Mouse (Mus musculus) neural tube, embryonic 13.5 days (tissue): ENCODE measurements around the gene Dpy19l1. TPM values are rescaled to one million over a fixed set of nuclear protein-coding genes. Genes with fewer than 3 reads are reported as not detected.

ENCODE experiments used
- ATAC-seq: fragments of 200-750 bp; cut with Nextera tagmentation; 2 replicates; pipeline ENCODE4 v1.8.0; 2017; ENCODE audit warnings: low read depth, mild to moderate bottlenecking, moderate TSS enrichment, moderate library complexity
- H3K27ac ChIP-seq: fragments of 300-500 bp; sonication (generic); replicated peaks from 2 replicates; pipeline ENCODE4 v1.5.1; 2015; ENCODE audit warnings: moderate library complexity, mild to moderate bottlenecking, inconsistent platforms
- H3K27me3 ChIP-seq: fragments of 300-500 bp; sonication (generic); 2 replicates; pipeline ENCODE4 v1.6.1; 2015; ENCODE audit warnings: mild to moderate bottlenecking, inconsistent platforms
- H3K36me3 ChIP-seq: fragments of 300-500 bp; sonication (generic); 2 replicates; pipeline ENCODE4 v1.6.1; 2015; ENCODE audit warnings: mild to moderate bottlenecking, inconsistent platforms
- H3K4me1 ChIP-seq: fragments of 300-500 bp; sonication (generic); replicated peaks from 2 replicates; pipeline ENCODE4 v1.6.1; 2015; ENCODE audit warnings: inconsistent platforms
- H3K4me2 ChIP-seq: fragments of 300-500 bp; sonication (generic); 2 replicates; pipeline ENCODE4 v1.6.1; 2015; ENCODE audit warnings: inconsistent platforms, mild to moderate bottlenecking, moderate library complexity
- H3K4me3 ChIP-seq: fragments of 300-500 bp; sonication (generic); 2 replicates; pipeline ENCODE4 v1.5.1; 2015; ENCODE audit warnings: mild to moderate bottlenecking, inconsistent platforms
- H3K9ac ChIP-seq: fragments of 300-500 bp; sonication (generic); 2 replicates; pipeline ENCODE4 v1.6.1; 2015; ENCODE audit warnings: moderate library complexity, mild to moderate bottlenecking, inconsistent platforms
- H3K9me3 ChIP-seq: fragments of 300-500 bp; sonication (generic); 2 replicates; pipeline ENCODE4 v1.6.1; 2016; ENCODE audit warnings: inconsistent platforms
- WGBS: fragments of 180-500 bp; shearing (Covaris S2); methylation state at CpG from one replicate; pipeline ENCODE4 v1.1.7; 2015; 5-methylcytosine and 5-hydroxymethylcytosine counted together
- polyA plus RNA-seq: library from polyadenylated mRNA; unstranded; fragments of >200 nt; fragmentation: Nextera tagmentation; extraction: Ambion mirVana; gene quantifications from 2 replicates; pipeline ENCODE4 v1.2.1, GENCODE M21; 2015

The Dpy19l1 gene
- polyA plus RNA-seq = 9.3 and 11.1 TPM in 2 replicates

GRCm38 (mm10) chr9:24503067-24503857 is at the start of gene Dpy19l1:
Gene Dpy19l1, minus strand, starts transcription at chr9:24503140.
- no peaks in the 10 kb centered on the region for H3K27me3 ChIP-seq
- H3K4me1 ChIP-seq = peaks cover 31% of the 10 kb centered on the region
- H3K4me3 ChIP-seq = peak within 1 kb of the TSS; percentile 74
- peak within 1 kb of the TSS; percentile 92 for H3K27ac ChIP-seq
- no peaks in the 10 kb centered on the region for H3K36me3 ChIP-seq
- peak; percentile 97 for ATAC-seq
- H3K9me3 ChIP-seq = no peaks in the 10 kb centered on the region
- H3K9ac ChIP-seq = peak within 1 kb of the TSS; percentile 86
- under 1% methylated on average over 75 of the region's 99 CpGs for WGBS
- H3K4me2 ChIP-seq = peak within 1 kb of the TSS; percentile 78

GRCm38 (mm10) chr9:24538159-24538558 is 35.2 kb upstream of the Dpy19l1 start:
- H3K9me3 ChIP-seq = no peaks in the 10 kb centered on the region
- WGBS = 53% methylated on average over 2 of the region's 2 CpGs
- H3K36me3 ChIP-seq = no peaks in the 10 kb centered on the region
- H3K4me3 ChIP-seq = no peak overlapping the region
- no peaks in the 10 kb centered on the region for H3K27me3 ChIP-seq
- no peak for ATAC-seq
- no peak overlapping the region for H3K4me2 ChIP-seq
- H3K9ac ChIP-seq = no peak overlapping the region
- H3K27ac ChIP-seq = no peak overlapping the region
- H3K4me1 ChIP-seq = no peaks in the 10 kb centered on the region

GRCm38 (mm10) chr9:24516575-24517139 is 13.7 kb upstream of the Dpy19l1 start:
- no peaks in the 10 kb centered on the region for H3K36me3 ChIP-seq
- ATAC-seq = peak; percentile 76; the same call in 1 of the 2 replicates
- WGBS = 63% methylated on average over 10 of the region's 10 CpGs
- no peaks in the 10 kb centered on the region for H3K27me3 ChIP-seq
- no peak overlapping the region for H3K4me2 ChIP-seq
- no peak overlapping the region for H3K27ac ChIP-seq
- no peaks in the 10 kb centered on the region for H3K4me1 ChIP-seq
- no peak overlapping the region for H3K9ac ChIP-seq
- no peak overlapping the region for H3K4me3 ChIP-seq
- H3K9me3 ChIP-seq = no peaks in the 10 kb centered on the region

- WGBS = 71% methylated on average over 5 of the region's 5 CpGs
- H3K27ac ChIP-seq = no peak overlapping the region
- no peak for ATAC-seq
Observed at GRCm38 (mm10) chr9:24514078-24514469, 11.1 kb upstream of the Dpy19l1 start.

DNA sequence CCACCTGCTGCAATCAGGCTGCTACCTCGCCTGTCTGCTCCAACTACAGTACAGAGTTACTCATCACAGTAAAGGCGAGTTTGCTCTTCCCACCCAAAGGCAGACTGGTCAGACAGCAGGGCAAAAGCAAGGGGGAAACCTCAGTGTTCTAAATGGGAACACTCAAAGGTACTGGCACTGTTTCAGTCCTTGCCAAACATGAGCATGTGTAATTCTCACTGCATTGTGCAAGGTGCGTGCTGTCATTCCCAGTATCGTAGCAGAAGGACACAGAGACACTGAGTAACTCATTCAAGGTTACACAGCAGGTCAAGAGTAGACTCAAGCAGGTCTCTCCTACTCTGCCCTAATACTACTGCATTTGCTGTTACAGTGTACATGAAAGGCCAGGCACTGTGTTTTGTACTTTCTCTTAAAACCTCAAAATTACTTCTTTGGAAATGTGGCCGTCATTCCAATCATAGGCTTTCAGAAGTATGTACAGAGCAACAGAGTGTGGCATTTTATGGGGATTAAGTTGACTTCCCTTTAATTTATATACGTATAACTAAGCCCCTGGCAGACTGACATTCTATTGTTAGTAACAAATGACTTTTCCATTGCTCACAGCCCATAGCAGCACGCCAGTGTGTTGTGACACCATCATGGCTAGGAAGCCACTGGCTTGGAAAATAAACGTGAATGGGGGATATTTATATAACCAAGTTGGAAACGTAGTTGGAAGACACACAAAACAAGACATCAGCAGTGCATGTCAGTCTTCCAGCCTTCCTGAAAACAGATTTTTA is 10.5 kb upstream of the Dpy19l1 start:
- H3K27ac ChIP-seq = no peak overlapping the region
- 79% methylated on average over 9 of the region's 9 CpGs for WGBS
- no peak overlapping the region for H3K9ac ChIP-seq
- H3K4me3 ChIP-seq = no peak overlapping the region
- no peak overlapping the region for H3K4me2 ChIP-seq
- H3K27me3 ChIP-seq = no peaks in the 10 kb centered on the region
- H3K9me3 ChIP-seq = no peaks in the 10 kb centered on the region
- no peaks in the 10 kb centered on the region for H3K4me1 ChIP-seq
- H3K36me3 ChIP-seq = no peaks in the 10 kb centered on the region
- no peak for ATAC-seq

More at GRCm38 (mm10) chr9:24514078-24514469, 11.1 kb upstream of the Dpy19l1 start:
- Histone ChIP-seq H3K4me1 (no peaks in the 10 kb centered on the region), H3K4me3 (no peak overlapping the region), H3K36me3 (no peaks in the 10 kb centered on the region), H3K27me3 (no peaks in the 10 kb centered on the region), H3K9me3 (no peaks in the 10 kb centered on the region), H3K4me2 (no peak overlapping the region), H3K9ac (no peak overlapping the region)

- Histone ChIP-seq H3K27ac (no peak overlapping the region), H3K36me3 (no peaks in the 10 kb centered on the region), H3K4me1 (no peaks in the 10 kb centered on the region), H3K4me2 (no peak overlapping the region), H3K27me3 (no peaks in the 10 kb centered on the region), H3K9ac (no peak overlapping the region), H3K4me3 (no peak overlapping the region), H3K9me3 (no peaks in the 10 kb centered on the region)
- ATAC-seq = no peak
- 87% methylated on average over 5 of the region's 5 CpGs for WGBS
Observed at GRCm38 (mm10) chr9:24512121-24512539, 9.2 kb upstream of the Dpy19l1 start.

GRCm38 (mm10) chr9:24511371-24512120 is 8.6 kb upstream of the Dpy19l1 start:
- H3K9ac ChIP-seq = no peak overlapping the region
- H3K27ac ChIP-seq = no peak overlapping the region
- H3K9me3 ChIP-seq = no peaks in the 10 kb centered on the region
- H3K4me1 ChIP-seq = no peaks in the 10 kb centered on the region
- no peak overlapping the region for H3K4me3 ChIP-seq
- no peak for ATAC-seq
- H3K36me3 ChIP-seq = no peaks in the 10 kb centered on the region
- 89% methylated on average over 4 of the region's 4 CpGs for WGBS
- no peaks in the 10 kb centered on the region for H3K27me3 ChIP-seq
- H3K4me2 ChIP-seq = no peak overlapping the region

GRCm38 (mm10) chr9:24508880-24509279 is 5.9 kb upstream of the Dpy19l1 start:
- Histone ChIP-seq H3K9me3 (no peaks in the 10 kb centered on the region), H3K4me1 (peaks cover 1% of the 10 kb centered on the region; the same call in 1 of the 2 replicates), H3K36me3 (no peaks in the 10 kb centered on the region), H3K4me2 (no peak overlapping the region), H3K27me3 (no peaks in the 10 kb centered on the region), H3K9ac (no peak overlapping the region), H3K4me3 (no peak overlapping the region), H3K27ac (no peak overlapping the region)
- 90% methylated on average over 4 of the region's 4 CpGs for WGBS
- no peak for ATAC-seq

DNA sequence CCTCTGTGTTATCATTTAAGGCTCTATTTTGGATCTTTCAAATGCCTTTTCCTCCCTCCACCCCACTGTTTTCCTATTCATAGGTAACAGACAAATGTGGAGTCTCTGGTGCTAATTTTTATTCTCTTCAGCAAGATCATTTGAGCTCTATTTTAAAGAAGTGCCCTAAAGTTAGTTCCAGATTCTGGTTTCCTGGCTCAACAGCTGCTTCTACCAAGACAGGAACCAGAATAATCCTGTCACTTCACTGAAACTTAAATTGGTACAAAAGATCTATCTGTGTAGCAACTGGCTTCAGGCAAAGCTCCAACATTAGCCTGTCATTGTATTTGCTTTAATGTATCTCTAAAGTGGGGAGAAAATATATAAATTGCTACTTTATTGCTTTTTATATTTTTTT is 3.6 kb upstream of the Dpy19l1 start:
- Histone ChIP-seq H3K27me3 (no peaks in the 10 kb centered on the region), H3K9ac (no peak overlapping the region), H3K4me1 (peaks cover 13% of the 10 kb centered on the region), H3K27ac (no peak overlapping the region), H3K9me3 (no peaks in the 10 kb centered on the region), H3K4me3 (no peak overlapping the region), H3K4me2 (no peak overlapping the region), H3K36me3 (no peaks in the 10 kb centered on the region)
- no peak for ATAC-seq

DNA sequence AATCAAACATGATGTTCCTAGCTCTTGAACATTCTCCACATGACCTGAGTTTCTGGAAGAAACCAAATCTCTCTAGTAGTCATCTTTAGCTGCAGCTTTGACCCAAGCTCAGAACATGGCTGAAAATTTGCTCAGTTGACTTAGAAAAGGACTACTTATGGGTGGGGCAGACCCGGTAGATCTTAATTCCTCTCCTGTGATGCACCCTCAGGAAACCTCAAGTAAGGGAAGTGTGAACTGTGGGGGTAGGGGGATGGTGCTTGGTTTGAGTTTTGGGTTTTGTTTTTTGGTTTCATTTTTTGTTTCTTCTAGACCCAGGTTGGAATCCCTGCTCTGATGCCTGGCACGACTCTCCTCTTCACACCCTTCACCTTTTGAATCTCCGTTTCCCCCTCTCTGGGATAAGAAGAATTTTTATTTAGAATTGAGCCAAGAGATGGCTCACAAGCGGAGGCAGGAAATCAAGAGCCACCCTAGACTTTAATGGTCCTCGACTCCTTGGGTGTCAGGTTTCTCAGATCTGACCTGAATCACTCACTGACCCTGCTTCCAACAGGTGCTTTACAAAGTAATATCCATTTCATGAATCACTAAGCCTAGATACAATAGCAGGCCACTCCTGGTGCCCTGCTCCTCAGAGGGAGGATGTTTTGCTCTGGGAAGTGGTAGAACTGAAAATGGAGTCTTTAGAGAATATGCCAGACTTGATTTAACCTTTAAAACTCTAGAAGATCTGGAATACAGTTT is 2.2 kb upstream of the Dpy19l1 start:
- Histone ChIP-seq H3K27me3 (no peaks in the 10 kb centered on the region), H3K9me3 (no peaks in the 10 kb centered on the region), H3K36me3 (no peaks in the 10 kb centered on the region), H3K27ac (no peak overlapping the region), H3K4me1 (peaks cover 26% of the 10 kb centered on the region), H3K9ac (no peak overlapping the region), H3K4me2 (no peak overlapping the region), H3K4me3 (no peak overlapping the region)
- no peak for ATAC-seq
- WGBS = 61% methylated on average over 5 of the region's 5 CpGs

- Histone ChIP-seq H3K4me2 (no peak overlapping the region), H3K9me3 (no peaks in the 10 kb centered on the region), H3K27ac (no peak overlapping the region), H3K4me1 (peaks cover 31% of the 10 kb centered on the region), H3K36me3 (no peaks in the 10 kb centered on the region), H3K27me3 (no peaks in the 10 kb centered on the region), H3K9ac (no peak overlapping the region), H3K4me3 (no peak overlapping the region)
- no peak for ATAC-seq
- 79% methylated on average over 2 of the region's 2 CpGs for WGBS
Observed at GRCm38 (mm10) chr9:24504381-24504780, 1.4 kb upstream of the Dpy19l1 start.
